Mouse (Mus musculus) B cell, adult 62 days (primary cell): ENCODE data around the gene Atp23. TPM values are rescaled to one million over a fixed set of nuclear protein-coding genes. Genes with fewer than 3 reads are reported as not detected.

Experiments
- total RNA-seq: library from RNA; stranded (reverse); gene quantifications from 4 replicates; pipeline ENCODE4 v1.2.4, GENCODE M21; 2023

The Atp23 gene
- 6.1 to 7.8 TPM (median 7.4 TPM) in 4 replicates for total RNA-seq

DNA sequence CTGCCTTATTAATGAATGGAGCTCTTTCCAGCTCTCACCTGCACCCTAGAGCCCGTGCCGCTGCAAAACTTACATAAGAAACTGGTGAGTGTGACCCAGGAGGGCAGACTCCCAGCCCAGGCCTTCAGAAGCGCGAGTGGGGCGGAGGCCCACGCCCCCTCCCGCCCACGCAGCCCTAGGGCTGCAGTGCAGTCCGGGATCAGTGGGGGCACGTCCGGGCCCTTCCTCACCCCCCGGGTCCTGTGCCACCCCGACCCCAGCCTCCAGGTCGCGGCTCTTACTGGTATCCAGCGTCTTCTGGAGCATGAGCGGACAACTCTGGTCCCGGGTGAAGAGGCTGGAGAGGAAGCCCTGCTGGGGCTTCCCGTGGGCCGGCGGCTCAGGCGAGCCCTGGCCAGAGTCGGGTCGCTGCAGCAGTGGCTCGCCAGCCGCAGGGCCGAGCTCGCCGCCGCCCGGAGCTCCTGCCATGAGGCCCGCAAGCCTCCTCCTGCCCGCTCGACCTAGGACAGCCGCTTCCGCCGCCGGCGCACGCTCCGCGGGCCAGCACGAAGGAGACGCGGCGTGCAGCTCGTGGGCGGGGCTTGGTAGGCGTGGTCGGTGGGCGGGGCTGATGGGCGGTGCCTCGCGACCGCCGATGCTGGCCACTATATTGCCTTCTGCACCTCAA is at the start of gene Atp23:
Atp23 (minus strand) TSS at position 535 of the 667 bp plus-strand sequence.

Other genes starting within 250 kb of the Atp23 start
- 45.1 to 53.9 TPM (median 51.9 TPM) in 4 replicates for gene Ctdsp2, start 77.4 kb upstream of the Atp23 start, total RNA-seq
- 0.18 to 1.0 TPM (median 0.74 TPM) in 4 replicates for gene Avil, start 99.4 kb upstream of the Atp23 start, total RNA-seq
- gene Tsfm, start 129.5 kb upstream of the Atp23 start, total RNA-seq = 20.5 to 21.8 TPM (median 21.3 TPM) in 4 replicates
- 16.3 to 24.7 TPM (median 19.8 TPM) in 4 replicates for gene Mettl1, start 140.1 kb upstream of the Atp23 start, total RNA-seq
- gene Eef1akmt3, start 140.2 kb upstream of the Atp23 start, total RNA-seq = 0.25 TPM in 1 of 4 replicates, not detected in the others
- gene Cyp27b1, start 146.9 kb upstream of the Atp23 start, total RNA-seq = 1.2 to 2.1 TPM in 2 of 4 replicates, not detected in the others
- gene March9, start 158.8 kb upstream of the Atp23 start, total RNA-seq = 2.8 to 3.4 TPM (median 3.3 TPM) in 4 replicates
- gene Cdk4, start 162.2 kb upstream of the Atp23 start, total RNA-seq = 127 to 135 TPM (median 129 TPM) in 4 replicates
- 20.0 to 26.6 TPM (median 22.0 TPM) in 4 replicates for gene Tspan31, start 168.9 kb upstream of the Atp23 start, total RNA-seq
- gene Agap2, start 173.9 kb upstream of the Atp23 start, total RNA-seq = 97.5 to 109 TPM (median 105 TPM) in 4 replicates
- gene Os9, start 219.8 kb upstream of the Atp23 start, total RNA-seq = 80.1 to 89.5 TPM (median 81.2 TPM) in 4 replicates